In genomic region chr3:144808153-144808925, GRCm38 (mm10) we compare ENCODE assay signal across 10 mouse cellular contexts. TPM values are rescaled to one million over a fixed set of nuclear protein-coding genes. Genes with fewer than 3 reads are reported as not detected.
"Had no signal": no experiment of that assay in that cellular context is flagged by ENCODE, and none has a peak within 500 bp of the region (broad histone marks: within the 10 kb centered on the region; RNA-seq: fewer than 3 reads in every experiment).

No protein-coding gene starts in this region.

RNA-seq across cellular contexts. Expression of gene Clca3a2, which starts 11.0 kb away (rescaled TPM):
- total RNA-seq: layer of hippocampus, postnatal 36 days; left cerebral cortex, adult 8-10 months had no signal
- polyA plus RNA-seq: limb, embryonic 11.5 days; liver, embryonic 12.5 days; liver, embryonic 16.5 days; macrophage had no signal

RNA-seq across cellular contexts. Expression of gene Clca3b, which starts 40.8 kb away (rescaled TPM):
- total RNA-seq: layer of hippocampus, adult 18-20 months; layer of hippocampus, postnatal 36 days; left cerebral cortex, adult 8-10 months; left cerebral cortex, postnatal 25 days had no signal
- polyA plus RNA-seq: limb, embryonic 15.5 days; liver, embryonic 12.5 days; macrophage; neural tube, embryonic 15.5 days had no signal

RNA-seq across cellular contexts. Expression of gene Clca3a1, which starts 47.6 kb away (rescaled TPM):
- polyA plus RNA-seq: macrophage had no signal
